Mouse (Mus musculus) embryo, embryonic 10.5 days (tissue): ENCODE results near the gene Gcdh.
"Not testable (repeated sequence)": the region's sequence is repeated elsewhere in the genome, so short reads cannot be mapped to it uniquely, and the experiment has no call there.

Source experiments
- DNase-seq: peaks from one replicate; pipeline ENCODE4 v3.0.0-alpha.2; 2015; ENCODE audit warnings: low spot score

Gcdh gene

GRCm38 (mm10) chr8:84910551-84910950 lies 16.8 kb upstream of the Gcdh start:
- DNase-seq, result no peak

GRCm38 (mm10) chr8:84909949-84910348 lies 16.2 kb upstream of the Gcdh start:
- no peak for DNase-seq

- no peak for DNase-seq
Observed at GRCm38 (mm10) chr8:84909162-84909767, 15.5 kb upstream of the Gcdh start.

- peak; percentile 99 for DNase-seq
Observed at GRCm38 (mm10) chr8:84908421-84909161, 14.9 kb upstream of the Gcdh start, which contains the start of gene Dnase2a. TSS of gene Dnase2a (plus strand) at chr8:84908560.

GRCm38 (mm10) chr8:84907979-84908378 lies 14.3 kb upstream of the Gcdh start:
- not testable (repeated sequence) for DNase-seq

- DNase-seq, result no peak
Observed at GRCm38 (mm10) chr8:84907493-84907892, 13.8 kb upstream of the Gcdh start.

- DNase-seq, result no peak
Observed at GRCm38 (mm10) chr8:84907037-84907436, 13.3 kb upstream of the Gcdh start.

GRCm38 (mm10) chr8:84904351-84904750 lies 10.6 kb upstream of the Gcdh start:
- no peak for DNase-seq

GRCm38 (mm10) chr8:84902920-84903661 lies 9.4 kb upstream of the Gcdh start:
- peak; percentile 89 for DNase-seq

- DNase-seq, result peak; percentile 44
Observed at GRCm38 (mm10) chr8:84902367-84902919, 8.7 kb upstream of the Gcdh start.

GRCm38 (mm10) chr8:84901752-84902151 lies 8.0 kb upstream of the Gcdh start, which contains the start of gene Klf1:
TSS of gene Klf1 (plus strand) at chr8:84901928.
- no peak for DNase-seq

GRCm38 (mm10) chr8:84901071-84901470 lies 7.3 kb upstream of the Gcdh start:
- no peak for DNase-seq

- no peak for DNase-seq
Observed at GRCm38 (mm10) chr8:84895963-84896362, 2.2 kb upstream of the Gcdh start.

- DNase-seq, result no peak
Observed at GRCm38 (mm10) chr8:84892993-84893708, 570 bp downstream of the Gcdh start.

- DNase-seq, result no peak
Observed at GRCm38 (mm10) chr8:84889141-84889540, 4.6 kb downstream of the Gcdh start.

GRCm38 (mm10) chr8:84888280-84888679 lies 5.4 kb downstream of the Gcdh start:
- no peak for DNase-seq

GRCm38 (mm10) chr8:84884728-84885127 lies 9.0 kb downstream of the Gcdh start:
- DNase-seq, result no peak

GRCm38 (mm10) chr8:84878915-84879314 lies 14.8 kb downstream of the Gcdh start:
- no peak for DNase-seq

- DNase-seq, result no peak
Observed at GRCm38 (mm10) chr8:84877297-84878035, 16.3 kb downstream of the Gcdh start.

- no peak for DNase-seq
Observed at GRCm38 (mm10) chr8:84874339-84874738, 19.4 kb downstream of the Gcdh start.

- DNase-seq, result no peak
Observed at GRCm38 (mm10) chr8:84873016-84873415, 20.7 kb downstream of the Gcdh start.
